Mouse (Mus musculus): Measurements from ENCODE around the gene Hemk1.

GRCm38 (mm10) chr9:107282951-107283350 lies 55.2 kb downstream of the Hemk1 start:
- TF ChIP-seq CTCF (conservative IDR thresholded peaks at IDR 0.05; ENCODE audit: low read length) (no peak), POU5F1 (IDR thresholded peaks at IDR 0.05; ENCODE audit: borderline replicate concordance, low read length) (no peak), NANOG (IDR thresholded peaks at IDR 0.05; ENCODE audit: borderline replicate concordance, low read length) (no peak)

Data from E14TG2a.4 (cell line).